Comparison of ENCODE assay signal across 8 mouse cellular contexts in genomic region chr17:78834856-78835835, GRCm38 (mm10). TPM values are rescaled to one million over a fixed set of nuclear protein-coding genes. Genes with fewer than 3 reads are reported as not detected.
DNase-seq lines count a peak whose midpoint lies in the region; ATAC-seq and TF ChIP-seq lines count a peak whose summit lies in the region.

Gene Heatr5b, minus strand, starts transcription at chr17:78835364.
Gene Gpatch11, plus strand, starts transcription at chr17:78835567.

- H3K4me2 ChIP-seq in forebrain, embryonic 13.5 days: peak within 1 kb of the TSS; percentile 83
- peak within 1 kb of the TSS; percentile 81 for H3K4me2 ChIP-seq in liver, postnatal 0 days (ENCODE audit: low read depth, low read length)
- H3K4me2 ChIP-seq in neural tube, embryonic 14.5 days (ENCODE audit: low read depth, low read length): peak within 1 kb of the TSS; percentile 81

- peak; percentile 93 for ATAC-seq in cerebellum, adult (ENCODE audit: insufficient number of reproducible peaks, low FRiP score, low TSS enrichment)
- peak; percentile 98 for ATAC-seq in forebrain, embryonic 13.5 days
- peak; percentile 97 for ATAC-seq in liver, postnatal 0 days
- ATAC-seq in neural tube, embryonic 14.5 days (ENCODE audit: low read depth): peak; percentile 99

- under 1% methylated on average over 78 of the region's 81 CpGs for WGBS in forebrain, embryonic 13.5 days
- under 1% methylated on average over 81 of the region's 81 CpGs for WGBS in large intestine, adult 2 months
- under 1% methylated on average over 81 of the region's 81 CpGs for WGBS in liver, postnatal 0 days (ENCODE audit: insufficient replicate concordance)
- WGBS in neural tube, embryonic 14.5 days: under 1% methylated on average over 79 of the region's 81 CpGs

- H3K4me3 ChIP-seq in ES-Bruce4 (ENCODE audit: low read depth, low read length): peak within 1 kb of the TSS; percentile 95
- H3K4me3 ChIP-seq in forebrain, embryonic 13.5 days: peak within 1 kb of the TSS; percentile 88
- H3K4me3 ChIP-seq in liver, postnatal 0 days (ENCODE audit: low read depth, low read length): peak within 1 kb of the TSS; percentile 64
- H3K4me3 ChIP-seq in neural tube, embryonic 14.5 days (ENCODE audit: low read depth, low read length): peak within 1 kb of the TSS; percentile 81

- H3K36me3 ChIP-seq in ES-Bruce4 (ENCODE audit: control insufficient read depth, insufficient read depth, low read length, poor library complexity, severe bottlenecking): peaks cover 8% of the 10 kb centered on the region
- peaks cover 22% of the 10 kb centered on the region for H3K36me3 ChIP-seq in forebrain, embryonic 13.5 days (ENCODE audit: poor library complexity, severe bottlenecking)
- H3K36me3 ChIP-seq in liver, postnatal 0 days (replicated peaks; ENCODE audit: insufficient read depth, low read length): peaks cover 11% of the 10 kb centered on the region
- peaks cover 16% of the 10 kb centered on the region for H3K36me3 ChIP-seq in neural tube, embryonic 14.5 days (ENCODE audit: control insufficient read depth, insufficient read depth, low read length)

- peak; percentile 44 for TF ChIP-seq POLR2A in ES-Bruce4 (IDR thresholded peaks at IDR 0.05; ENCODE audit: insufficient read depth, low read length)

- TF ChIP-seq EP300 in ES-Bruce4 (IDR thresholded peaks at IDR 0.05; ENCODE audit: insufficient read depth, low read depth, low read length): peak; percentile 47; the same call in 1 of the 2 replicates
- TF ChIP-seq EP300 in liver, postnatal 0 days (IDR thresholded peaks at IDR 0.05; ENCODE audit: low read depth): no peak

- H3K27me3 ChIP-seq in ES-Bruce4 (ENCODE audit: control insufficient read depth, insufficient read depth, low read length, poor library complexity, severe bottlenecking): no peaks in the 10 kb centered on the region
- H3K27me3 ChIP-seq in forebrain, embryonic 13.5 days: no peaks in the 10 kb centered on the region
- no peaks in the 10 kb centered on the region for H3K27me3 ChIP-seq in liver, postnatal 0 days (ENCODE audit: insufficient read depth, low read length)
- no peaks in the 10 kb centered on the region for H3K27me3 ChIP-seq in neural tube, embryonic 14.5 days (ENCODE audit: control insufficient read depth, insufficient read depth, low read length)

- H3K27ac ChIP-seq in ES-Bruce4 (ENCODE audit: insufficient read depth, low read length): peak within 1 kb of the TSS; percentile 18; the same call in 1 of the 2 replicates
- peak within 1 kb of the TSS; percentile 68 for H3K27ac ChIP-seq in forebrain, embryonic 13.5 days
- H3K27ac ChIP-seq in liver, postnatal 0 days (ENCODE audit: low read depth): peak within 1 kb of the TSS; percentile 90
- peak within 1 kb of the TSS; percentile 79 for H3K27ac ChIP-seq in neural tube, embryonic 14.5 days (ENCODE audit: low read depth, low read length)

- DNase-seq in heart, postnatal 10 days: peak; percentile 99
- DNase-seq in large intestine, adult 2 months (ENCODE audit: low read depth, low spot score): peak; percentile 91
- DNase-seq in liver, postnatal 0 days: peak; percentile 100
- DNase-seq in testis, postnatal 10 days (ENCODE audit: low spot score): peak; percentile 100

- peak within 1 kb of the TSS; percentile 97 for H3K9ac ChIP-seq in ES-Bruce4 (ENCODE audit: low read depth, poor library complexity, severe bottlenecking)
- peak within 1 kb of the TSS; percentile 92 for H3K9ac ChIP-seq in forebrain, embryonic 13.5 days
- peak within 1 kb of the TSS; percentile 87 for H3K9ac ChIP-seq in liver, postnatal 0 days (replicated peaks)
- peak within 1 kb of the TSS; percentile 89 for H3K9ac ChIP-seq in neural tube, embryonic 14.5 days (replicated peaks; ENCODE audit: low read depth, low read length)

- no peaks in the 10 kb centered on the region for H3K9me3 ChIP-seq in ES-Bruce4 (replicated peaks; ENCODE audit: control insufficient read depth, insufficient read depth, low read length, poor library complexity, severe bottlenecking)
- H3K9me3 ChIP-seq in forebrain, embryonic 13.5 days (replicated peaks): no peaks in the 10 kb centered on the region
- H3K9me3 ChIP-seq in liver, postnatal 0 days (ENCODE audit: low read length): no peaks in the 10 kb centered on the region
- H3K9me3 ChIP-seq in neural tube, embryonic 14.5 days (ENCODE audit: control insufficient read depth, low read length): no peaks in the 10 kb centered on the region

- no peaks in the 10 kb centered on the region for H3K4me1 ChIP-seq in ES-Bruce4 (ENCODE audit: control insufficient read depth, insufficient read depth, low read length)
- peaks cover 22% of the 10 kb centered on the region for H3K4me1 ChIP-seq in forebrain, embryonic 13.5 days
- H3K4me1 ChIP-seq in liver, postnatal 0 days (ENCODE audit: insufficient read depth): peaks cover 10% of the 10 kb centered on the region; the same call in 1 of the 2 replicates
- H3K4me1 ChIP-seq in neural tube, embryonic 14.5 days (ENCODE audit: control insufficient read depth, insufficient read depth, low read length): peaks cover 5% of the 10 kb centered on the region; the same call in 1 of the 2 replicates

- no peak for TF ChIP-seq CTCF in ES-Bruce4 (IDR thresholded peaks at IDR 0.05; ENCODE audit: low read depth, low read length)
- TF ChIP-seq CTCF in liver, postnatal 0 days (IDR thresholded peaks at IDR 0.05; ENCODE audit: low read depth): no peak

- intact Hi-C loops in heart, postnatal 10 days (cut with DNase I): loop anchor here (5.0 kb wide), 1 partner anchor 82 kb away; the partner anchor contains the start of gene Cebpzos

RNA-seq across cellular contexts. Expression of gene Heatr5b, which starts in this region (rescaled TPM):
- polyA plus RNA-seq in ES-Bruce4 (2011; ENCODE audit: insufficient read depth, insufficient read length, low read depth, missing spikeins): 28.4 and 29.4 TPM in 2 replicates
- polyA plus RNA-seq in forebrain, embryonic 13.5 days (2015; fragmentation: Nextera tagmentation; extraction: Ambion mirVana): 14.8 and 18.0 TPM in 2 replicates
- 10 to 100 TPM; 31.7 to 35.5 TPM for total RNA-seq in heart, postnatal 10 days (2021)
- 10.1 and 15.8 TPM in 2 replicates for polyA plus RNA-seq in large intestine, adult 2 months (2012; rRNA removed)
- polyA plus RNA-seq in liver, postnatal 0 days (2015; fragmentation: Nextera tagmentation; extraction: Ambion mirVana): 2.3 and 2.5 TPM in 2 replicates
- 19.4 and 25.3 TPM in 2 replicates for polyA plus RNA-seq in neural tube, embryonic 14.5 days (2014; fragmentation: Nextera tagmentation; extraction: Ambion mirVana)

RNA-seq across cellular contexts. Expression of gene Gpatch11, which starts in this region (rescaled TPM):
- 38.5 and 38.7 TPM in 2 replicates for polyA plus RNA-seq in ES-Bruce4 (2011; ENCODE audit: insufficient read depth, insufficient read length, low read depth, missing spikeins)
- polyA plus RNA-seq in forebrain, embryonic 13.5 days (2015; fragmentation: Nextera tagmentation; extraction: Ambion mirVana): 43.4 and 54.4 TPM in 2 replicates
- 10 to 100 TPM; 25.9 to 30.0 TPM for total RNA-seq in heart, postnatal 10 days (2021)
- polyA plus RNA-seq in large intestine, adult 2 months (2012; rRNA removed): 6.2 TPM in 2 replicates
- polyA plus RNA-seq in liver, postnatal 0 days (2015; fragmentation: Nextera tagmentation; extraction: Ambion mirVana): 13.9 and 15.8 TPM in 2 replicates
- 54.1 and 56.5 TPM in 2 replicates for polyA plus RNA-seq in neural tube, embryonic 14.5 days (2014; fragmentation: Nextera tagmentation; extraction: Ambion mirVana)

Comparison
In these comparisons a context has a peak if more than half of its experiments do, and no peak if none do; other contexts are left out.
1. Peak in every context shown above with its lines: DNase-seq, ATAC-seq, H3K4me3 ChIP-seq and H3K27ac ChIP-seq.
2. H3K27ac ChIP-seq: peak in every context shown above with its lines; median percentile 90 in liver, postnatal 0 days; 79 in neural tube, embryonic 14.5 days; 68 in forebrain, embryonic 13.5 days; 18 in ES-Bruce4.